17 mouse cellular contexts compared by ENCODE assay signal in the genomic region with DNA sequence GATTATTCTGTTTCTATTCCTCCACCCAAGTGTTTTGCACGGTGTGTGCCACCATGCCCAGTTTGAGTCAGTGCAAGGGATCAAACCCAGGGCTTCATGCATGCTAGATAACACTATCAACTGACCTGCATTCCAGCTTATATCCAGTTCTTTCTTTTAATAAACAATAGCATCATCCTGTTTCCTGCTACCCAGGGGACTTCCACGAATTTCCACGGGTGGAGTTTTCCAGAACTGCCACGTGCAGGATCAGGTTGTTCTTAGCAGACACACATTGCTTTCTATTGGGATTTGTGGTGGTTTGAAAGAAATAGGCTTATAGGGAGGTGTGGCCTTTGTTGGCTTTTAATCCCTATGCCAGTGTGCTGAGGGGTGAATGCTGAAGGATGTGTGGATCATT.
"Had no signal": no experiment of that assay in that cellular context is flagged by ENCODE, and none has a peak within 500 bp of the region (broad histone marks: within the 10 kb centered on the region; RNA-seq: fewer than 3 reads in every experiment).

No protein-coding gene starts in this region.

- H3K27ac ChIP-seq: macrophage; stomach, postnatal 0 days had no signal

- H3K36me3 ChIP-seq: liver, embryonic 13.5 days; liver, embryonic 15.5 days; lung, embryonic 15.5 days; midbrain, embryonic 13.5 days; midbrain, embryonic 15.5 days; neural tube, embryonic 13.5 days; stomach, embryonic 15.5 days had no signal

- H3K27me3 ChIP-seq: liver, embryonic 13.5 days; liver, embryonic 15.5 days; lung, embryonic 15.5 days; megakaryocyte, embryonic 14.5 days; midbrain, embryonic 13.5 days; midbrain, embryonic 15.5 days; neural tube, embryonic 13.5 days; stomach, embryonic 15.5 days had no signal

- H3K4me3 ChIP-seq: liver, embryonic 13.5 days; lung, embryonic 15.5 days; megakaryocyte, embryonic 14.5 days had no signal

- H3K9me3 ChIP-seq: liver, embryonic 13.5 days; liver, embryonic 15.5 days; lung, embryonic 15.5 days; megakaryocyte, embryonic 14.5 days; midbrain, embryonic 13.5 days; midbrain, embryonic 15.5 days; neural tube, embryonic 13.5 days; stomach, embryonic 15.5 days had no signal

- ATAC-seq: liver, postnatal 0 days; midbrain, embryonic 13.5 days; midbrain, embryonic 15.5 days had no signal

- H3K9ac ChIP-seq: liver, embryonic 13.5 days; liver, embryonic 15.5 days; liver, postnatal 0 days had no signal

- DNase-seq: liver, embryonic 13.5 days; liver, postnatal 0 days; lung, adult 2 months; lung, postnatal 10 days; right cerebral cortex, postnatal 14 days; thymus, adult 2 months; thymus, postnatal 25 days; thymus, postnatal 4 days had no signal
